Mouse (Mus musculus) ES-E14 (cell line): ENCODE results near the gene Tubg1. TPM values are rescaled to one million over a fixed set of nuclear protein-coding genes. Genes with fewer than 3 reads are reported as not detected.

Source experiments
- DNase-seq: peaks from one replicate; pipeline ENCODE4 v3.0.0-alpha.2; 2013; ENCODE audit warnings: low read depth, low spot score
- H3K27ac ChIP-seq: 2 replicates; pipeline ENCODE4 v1.5.1; 2012; ENCODE audit warnings: low read depth, mild to moderate bottlenecking, low read length, moderate library complexity, mixed read lengths; ENCODE audit not compliant: poor library complexity, insufficient read depth, severe bottlenecking
- H3K36me3 ChIP-seq: 2 replicates; pipeline ENCODE4 v1.6.1; 2012; ENCODE audit warnings: mild to moderate bottlenecking, low read length, moderate library complexity, mixed read lengths; ENCODE audit not compliant: control insufficient read depth, poor library complexity, insufficient read depth, severe bottlenecking
- H3K4me1 ChIP-seq, 2 experiments: fragments of 150-350 bp in 1 of 2; sonication (generic) in 1 of 2; 2 replicates each; pipeline ENCODE4 v1.6.1; 2012; ENCODE audit warnings: low read length in 2 of 2, mild to moderate bottlenecking in 1 of 2, mixed read lengths in 1 of 2; ENCODE audit not compliant: control insufficient read depth in 2 of 2, insufficient read depth in 2 of 2, poor library complexity in 1 of 2
- H3K4me3 ChIP-seq, 2 experiments: fragments of 150-350 bp in 1 of 2; sonication (generic) in 1 of 2; 2 replicates each; pipeline ENCODE4 v1.5.1; 2012; ENCODE audit warnings: low read length in 2 of 2, low read depth in 1 of 2, mild to moderate bottlenecking in 1 of 2, mixed read lengths in 1 of 2; ENCODE audit not compliant: insufficient read depth in 1 of 2, poor library complexity in 1 of 2, severe bottlenecking in 1 of 2
- H3K9ac ChIP-seq: 2 replicates; pipeline ENCODE4 v1.6.1; 2012; ENCODE audit warnings: low read depth, mild to moderate bottlenecking, low read length, mixed read lengths; ENCODE audit not compliant: poor library complexity, insufficient read depth, severe bottlenecking
- H3K9me3 ChIP-seq: fragments of 150-350 bp; sonication (generic); 2 replicates; pipeline ENCODE4 v1.6.1; 2012; ENCODE audit warnings: low read depth, mild to moderate bottlenecking, low read length; ENCODE audit not compliant: control insufficient read depth, insufficient read depth
- CHD2 ChIP-seq: IDR thresholded peaks from 2 replicates; pipeline ENCODE4 v1.6.1; 2014; ENCODE audit warnings: mild to moderate bottlenecking, low read depth, low read length, inconsistent platforms
- HCFC1 ChIP-seq: IDR thresholded peaks from 2 replicates; pipeline ENCODE4 v1.6.1; 2012; ENCODE audit warnings: low read length, inconsistent platforms, borderline replicate concordance; ENCODE audit not compliant: insufficient read depth
- MAFK ChIP-seq: IDR thresholded peaks from 2 replicates; pipeline ENCODE4 v1.6.1; 2014; ENCODE audit warnings: mild to moderate bottlenecking, low read depth, low read length, inconsistent platforms; ENCODE audit not compliant: insufficient read depth
- ZC3H11A ChIP-seq: IDR thresholded peaks from 2 replicates; pipeline ENCODE4 v1.6.1; 2012; ENCODE audit warnings: low read depth, mild to moderate bottlenecking, inconsistent platforms, low read length, borderline replicate concordance
- ZNF384 ChIP-seq: IDR thresholded peaks from 2 replicates; pipeline ENCODE4 v1.6.1; 2012; ENCODE audit warnings: low read depth, low read length, inconsistent platforms
- in situ Hi-C, 2 experiments: fragments of 600-800 bp; cut with MboI; formaldehyde crosslinking; loops; one replicate each; pipeline ENCODE4 v1.15.1; 2025; ENCODE audit warnings: low sequenced_read_pairs in 2 of 2, inconsistent platforms in 1 of 2; ENCODE audit not compliant: unreplicated experiment in 2 of 2
- total RNA-seq: library from RNA; depleted of rRNA; stranded (reverse); fragments of 300-350 nt; gene quantifications from 2 replicates; pipeline ENCODE4 v1.2.3, GENCODE M21; 2012

Gene Tubg1
- total RNA-seq, 1 experiment = 38.6 TPM

DNA sequence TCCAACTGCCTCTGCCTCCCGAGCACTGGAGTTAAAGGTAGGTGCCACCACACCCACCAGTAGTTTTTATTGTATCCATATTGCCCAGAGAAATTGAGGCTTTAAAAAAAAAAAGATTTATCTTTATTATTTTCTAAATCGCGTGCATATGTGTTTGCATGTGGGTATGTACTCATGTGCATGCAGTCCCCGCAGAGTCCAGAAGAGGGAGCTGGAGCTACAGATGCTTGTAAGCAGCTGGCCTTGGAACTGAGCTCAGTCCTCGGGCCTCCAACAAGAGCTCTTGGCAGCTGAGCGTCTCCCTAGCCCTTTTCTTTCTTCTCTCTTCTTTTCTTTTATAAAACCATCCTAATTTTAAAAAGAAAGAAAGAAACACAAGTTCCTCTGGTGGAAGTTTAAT is 12.0 kb downstream of the Tubg1 start:
- H3K4me1 ChIP-seq = peaks cover 0 to 2% of the 10 kb centered on the region in 2 experiments; a peak in 1 of 4 replicates
- no peaks in the 10 kb centered on the region for H3K36me3 ChIP-seq
- TF ChIP-seq MAFK (no peak), ZC3H11A (peak; percentile 62; the same call in 1 of the 2 replicates), CHD2 (no peak), HCFC1 (no peak), ZNF384 (no peak)
- no peak overlapping the region for H3K9ac ChIP-seq
- no peak overlapping the region for H3K27ac ChIP-seq
- in situ Hi-C loops = no loop called here
- peak; percentile 86 for DNase-seq
- no peaks in the 10 kb centered on the region for H3K9me3 ChIP-seq
- no peak overlapping the region for H3K4me3 ChIP-seq

DNA sequence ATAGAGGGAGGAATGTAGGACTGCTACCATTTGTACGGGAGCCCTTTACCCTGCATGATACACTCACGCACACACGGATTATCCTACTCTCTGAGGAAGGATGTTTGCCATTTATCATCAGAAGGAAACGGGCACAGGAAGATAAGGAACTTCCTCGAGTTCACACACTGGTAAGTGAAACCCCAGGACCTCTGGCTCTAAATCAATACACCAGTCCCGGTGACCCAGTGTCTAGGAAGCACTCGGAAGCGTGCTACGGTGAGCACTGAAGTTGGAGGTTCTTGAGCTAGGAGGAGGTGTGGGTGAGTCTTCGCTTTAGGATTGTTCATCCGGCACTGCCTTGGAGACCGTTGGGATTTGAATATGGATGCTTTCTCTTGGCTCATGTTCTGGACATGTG is 13.3 kb downstream of the Tubg1 start:
- Histone ChIP-seq H3K9me3 (no peaks in the 10 kb centered on the region), H3K9ac (no peak overlapping the region), H3K27ac (no peak overlapping the region), H3K4me3 (no peak overlapping the region), H3K4me1 (peaks cover 0 to 2% of the 10 kb centered on the region in 2 experiments; a peak in 1 of 4 replicates), H3K36me3 (no peaks in the 10 kb centered on the region)
- no peak for DNase-seq
- TF ChIP-seq ZC3H11A = no peak
- TF ChIP-seq MAFK = no peak
- no peak for TF ChIP-seq HCFC1
- no peak for TF ChIP-seq CHD2
- no peak for TF ChIP-seq ZNF384
- in situ Hi-C loops = no loop called here

DNA sequence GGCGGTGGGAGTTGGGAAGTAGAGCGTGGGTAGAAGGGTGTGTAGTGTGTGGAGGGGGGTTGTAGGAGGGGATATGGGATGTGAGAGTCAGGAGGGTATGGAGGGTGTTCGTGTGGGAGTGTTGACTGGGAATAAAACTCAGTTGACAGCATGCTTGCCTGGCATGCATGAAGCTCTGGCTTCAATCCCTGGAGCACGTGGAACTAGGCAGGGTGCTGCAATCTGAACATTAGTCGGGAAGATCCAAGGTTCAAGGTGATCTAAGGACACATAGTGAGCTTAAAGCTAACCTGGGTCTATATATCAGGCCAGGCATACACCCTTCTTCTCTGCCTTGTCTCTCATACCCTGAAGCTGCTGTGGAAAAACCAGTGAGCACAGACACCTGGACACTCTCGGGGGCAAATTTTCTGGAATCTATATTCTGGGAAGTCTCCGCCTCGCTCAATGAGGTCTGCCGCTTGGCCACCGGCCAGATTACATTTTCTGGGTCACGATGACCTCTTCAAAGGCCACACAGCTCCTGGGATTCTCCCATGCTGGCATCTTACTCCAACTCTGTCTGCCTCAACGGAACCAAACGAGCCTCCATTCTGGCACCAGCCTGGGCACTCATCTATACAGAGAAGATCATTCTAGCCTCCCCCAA is 14.6 kb downstream of the Tubg1 start:
- Histone ChIP-seq H3K4me1 (peaks cover 2 to 4% of the 10 kb centered on the region in 2 experiments; a peak in 1 of 4 replicates), H3K4me3 (no peak overlapping the region), H3K9me3 (no peaks in the 10 kb centered on the region), H3K27ac (no peak overlapping the region), H3K36me3 (no peaks in the 10 kb centered on the region), H3K9ac (no peak overlapping the region)
- no peak for DNase-seq
- in situ Hi-C loops = no loop called here
- TF ChIP-seq MAFK (no peak), ZC3H11A (no peak), ZNF384 (no peak), HCFC1 (no peak), CHD2 (no peak)

DNA sequence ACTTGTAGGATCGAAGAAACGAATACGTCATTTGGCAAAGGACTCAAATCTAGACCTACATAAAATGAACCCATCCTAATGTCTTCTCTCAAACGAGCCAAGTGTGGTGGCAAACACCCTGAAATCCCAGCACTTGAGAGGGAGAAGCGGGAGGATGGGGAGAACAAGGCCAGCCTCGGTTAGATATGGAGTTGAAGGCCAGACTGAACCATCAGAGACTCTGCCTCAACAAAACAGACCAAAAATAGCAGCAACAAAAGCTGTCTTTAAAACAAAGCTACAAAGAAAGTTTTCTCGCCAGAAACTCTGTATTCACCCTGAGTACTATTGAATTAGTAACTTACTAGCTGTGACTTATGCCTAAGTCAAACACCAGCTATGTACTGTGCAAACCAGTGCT is 17.3 kb downstream of the Tubg1 start:
- Histone ChIP-seq H3K4me1 (peaks cover 2 to 8% of the 10 kb centered on the region in 2 experiments; a peak in 1 of 4 replicates), H3K9me3 (no peaks in the 10 kb centered on the region), H3K27ac (no peak overlapping the region), H3K9ac (no peak overlapping the region), H3K4me3 (no peak overlapping the region), H3K36me3 (no peaks in the 10 kb centered on the region)
- no peak for DNase-seq
- in situ Hi-C loops = no loop called here
- no peak for TF ChIP-seq ZC3H11A

DNA sequence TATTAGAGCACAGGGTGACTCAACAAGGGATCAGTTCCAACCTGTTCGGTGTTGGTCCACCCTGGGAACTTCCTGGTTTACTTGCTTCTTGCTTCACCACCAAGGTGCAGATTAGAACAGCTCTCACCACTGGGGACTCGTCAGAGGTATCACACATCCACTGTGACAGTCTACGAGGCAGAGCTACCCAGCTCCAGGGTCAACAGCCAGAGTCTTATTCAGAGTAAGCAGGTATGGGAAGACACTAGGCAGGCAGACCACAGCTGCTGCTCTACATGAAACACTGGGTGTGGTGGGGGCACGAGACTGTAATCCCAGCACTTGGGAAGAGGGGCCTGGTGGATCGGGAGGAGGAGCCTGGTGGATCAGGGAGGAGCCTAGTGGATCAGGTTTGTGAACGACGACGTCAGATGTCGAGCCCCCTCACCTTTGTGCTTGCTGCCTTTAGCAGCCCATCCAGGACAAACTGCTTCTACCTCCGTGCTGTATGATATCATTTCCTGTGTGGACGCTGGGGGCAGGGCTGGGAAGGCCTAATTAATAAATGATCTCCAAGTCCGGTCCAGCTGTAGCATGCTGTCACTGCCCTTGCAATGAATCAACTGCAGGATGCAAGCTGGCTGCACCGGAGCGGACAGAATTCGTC is 18.9 kb downstream of the Tubg1 start:
- DNase-seq = peak; percentile 65
- Histone ChIP-seq H3K27ac (no peak overlapping the region), H3K4me3 (peak overlapping the region; percentile 2 to 42; a peak in 3 of 4 replicates), H3K4me1 (peaks cover 2 to 10% of the 10 kb centered on the region in 2 experiments; a peak in 1 of 4 replicates), H3K36me3 (no peaks in the 10 kb centered on the region), H3K9me3 (no peaks in the 10 kb centered on the region), H3K9ac (peak overlapping the region; percentile 14; the same call in 1 of the 2 replicates)
- TF ChIP-seq ZNF384 = no peak
- TF ChIP-seq MAFK = no peak
- no peak for TF ChIP-seq CHD2
- TF ChIP-seq HCFC1 = no peak
- no peak for TF ChIP-seq ZC3H11A
- in situ Hi-C loops = no loop called here
